Mouse (Mus musculus): ENCODE results near the gene Nrg4.
"Not testable (repeated sequence)": the region's sequence is repeated elsewhere in the genome, so short reads cannot be mapped to it uniquely, and the experiment has no call there.

Gene Nrg4

DNA sequence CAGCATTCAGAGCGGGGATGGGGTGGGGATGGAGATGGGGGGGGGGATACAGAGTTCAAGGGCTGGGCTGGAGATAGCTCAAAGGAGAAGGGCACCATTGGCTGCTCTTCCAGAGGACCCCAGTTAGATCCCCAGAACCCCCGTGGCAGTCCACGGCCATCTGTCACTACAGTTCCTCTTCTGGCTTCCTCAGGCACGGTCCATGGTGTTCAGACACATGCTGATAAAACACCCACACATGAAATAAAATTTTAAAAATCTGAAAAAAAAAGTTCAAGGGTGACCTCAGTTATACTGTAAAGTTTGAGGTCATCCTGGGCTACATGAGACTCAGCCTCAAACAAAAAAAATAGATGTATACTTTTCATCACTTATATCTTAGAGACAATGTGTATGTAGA is 78.2 kb downstream of the Nrg4 start:
- DNase-seq = no peak

- DNase-seq = no peak
Measured at GRCm38 (mm10) chr9:55246918-55247317, 79.7 kb downstream of the Nrg4 start.

DNA sequence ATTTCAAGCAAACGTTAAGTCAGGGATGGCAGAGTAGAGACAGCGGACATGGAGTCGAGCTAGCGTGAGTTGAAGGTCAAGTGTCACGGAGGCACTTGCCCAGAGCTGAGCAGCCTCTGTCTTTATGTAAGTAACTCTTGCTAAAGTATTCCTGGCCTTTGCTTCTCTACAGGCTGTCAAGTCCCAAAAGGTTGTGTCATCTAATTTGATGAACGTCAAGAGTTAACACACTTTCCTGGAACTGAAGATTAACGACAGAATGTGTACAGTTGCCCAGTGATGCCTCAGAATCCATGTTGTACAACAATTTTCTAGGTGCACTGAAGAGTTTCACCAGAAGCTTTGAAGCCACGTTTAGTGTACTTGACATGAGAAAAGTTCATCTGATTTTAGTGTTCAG is 80.2 kb downstream of the Nrg4 start:
- no peak for DNase-seq

GRCm38 (mm10) chr9:55245057-55245750 is 81.4 kb downstream of the Nrg4 start:
- not testable (repeated sequence) for DNase-seq

GRCm38 (mm10) chr9:55244079-55244478 is 82.6 kb downstream of the Nrg4 start:
- no peak for DNase-seq

- no peak for DNase-seq
Measured at GRCm38 (mm10) chr9:55243280-55243679, 83.4 kb downstream of the Nrg4 start.

- DNase-seq = peak; percentile 46
Measured at GRCm38 (mm10) chr9:55241863-55242685, 84.6 kb downstream of the Nrg4 start.

GRCm38 (mm10) chr9:55240852-55241251 is 85.8 kb downstream of the Nrg4 start:
- no peak for DNase-seq

DNA sequence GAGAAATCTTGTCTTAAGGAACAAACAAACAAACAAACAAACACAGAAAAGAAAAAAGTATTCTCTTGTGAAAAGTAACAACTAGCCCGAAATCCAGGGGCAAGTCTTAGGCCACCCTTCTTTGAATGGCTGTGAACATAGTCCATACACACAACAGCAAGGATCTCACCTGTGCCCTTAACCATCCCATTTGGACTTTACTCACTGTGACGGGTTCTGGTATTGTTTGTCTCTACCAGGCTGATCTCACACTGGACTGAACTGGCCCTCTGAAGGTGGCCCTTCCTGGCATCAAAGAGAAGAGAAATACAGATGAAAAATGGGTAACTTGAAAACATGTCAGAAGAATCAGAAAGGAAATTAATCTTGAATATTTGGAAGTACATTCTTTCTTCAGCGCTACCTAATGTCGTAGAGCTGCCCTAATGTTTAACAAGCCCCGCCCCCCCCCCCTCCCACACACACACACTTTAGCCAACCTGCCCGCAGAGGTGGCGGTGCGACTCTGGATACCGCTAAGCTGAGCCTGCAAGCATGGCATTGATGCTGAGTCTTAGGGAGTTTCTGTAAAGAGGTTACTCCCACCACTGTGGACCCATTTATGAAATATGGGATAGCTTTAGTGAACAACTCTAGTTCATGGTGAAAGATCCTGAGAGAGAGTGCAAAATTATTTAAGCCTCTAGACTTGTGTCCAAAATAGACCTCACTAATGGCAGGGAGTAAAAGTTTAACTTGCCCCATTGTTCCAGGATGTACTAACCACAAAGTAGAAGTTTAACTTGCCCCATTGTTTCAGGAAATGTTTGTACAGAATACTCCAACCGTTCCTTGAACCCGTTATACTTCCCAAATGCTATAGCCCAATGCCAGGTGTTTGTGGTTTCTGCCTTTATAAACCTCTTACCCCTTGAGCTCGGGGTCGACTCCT is 90.1 kb downstream of the Nrg4 start:
- no peak for DNase-seq

GRCm38 (mm10) chr9:55233076-55233475 is 93.6 kb downstream of the Nrg4 start:
- DNase-seq = not testable (repeated sequence)

DNA sequence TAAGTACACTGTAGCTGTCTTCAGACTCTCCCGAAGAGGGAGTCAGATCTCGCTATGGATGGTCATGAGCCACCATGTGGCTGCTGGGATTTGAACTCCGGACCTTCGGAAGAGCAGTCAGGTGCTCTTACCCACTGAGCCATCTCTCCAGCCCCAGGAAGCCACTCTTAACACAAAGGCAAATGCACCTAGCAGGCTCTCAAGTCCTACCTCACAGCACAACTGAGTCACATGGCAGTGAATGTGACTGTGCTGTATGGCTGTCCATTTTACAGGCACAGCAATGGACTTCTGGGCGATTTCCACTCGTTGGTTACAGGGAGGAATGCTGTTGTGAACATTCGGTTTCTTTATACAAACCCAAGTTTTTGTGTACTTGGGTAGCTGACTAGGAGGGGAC is 94.1 kb downstream of the Nrg4 start:
- DNase-seq = no peak

GRCm38 (mm10) chr9:55232110-55232509 is 94.5 kb downstream of the Nrg4 start:
- no peak for DNase-seq

DNA sequence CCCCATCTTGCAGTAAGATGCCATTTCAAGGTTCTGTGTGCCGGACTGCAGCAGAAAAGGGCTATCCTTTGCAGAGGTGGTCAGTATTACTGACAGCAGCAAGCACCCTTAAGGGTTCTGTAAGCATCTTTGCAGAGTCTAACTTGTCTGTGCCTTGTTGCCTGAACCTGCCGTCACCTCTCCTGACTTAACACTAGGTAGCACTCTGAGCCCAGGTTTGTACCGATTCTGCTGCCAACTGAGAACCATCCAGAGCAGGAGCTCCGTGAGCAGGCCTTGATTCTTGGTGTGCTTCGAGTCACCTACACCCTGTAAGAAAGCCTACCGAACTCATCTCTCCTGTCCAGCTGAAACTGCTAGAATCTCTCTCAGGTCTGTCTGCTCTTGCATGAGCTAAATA is 95.1 kb downstream of the Nrg4 start:
- DNase-seq = peak; percentile 13

GRCm38 (mm10) chr9:55229010-55229409 is 97.6 kb downstream of the Nrg4 start:
- no peak for DNase-seq

DNA sequence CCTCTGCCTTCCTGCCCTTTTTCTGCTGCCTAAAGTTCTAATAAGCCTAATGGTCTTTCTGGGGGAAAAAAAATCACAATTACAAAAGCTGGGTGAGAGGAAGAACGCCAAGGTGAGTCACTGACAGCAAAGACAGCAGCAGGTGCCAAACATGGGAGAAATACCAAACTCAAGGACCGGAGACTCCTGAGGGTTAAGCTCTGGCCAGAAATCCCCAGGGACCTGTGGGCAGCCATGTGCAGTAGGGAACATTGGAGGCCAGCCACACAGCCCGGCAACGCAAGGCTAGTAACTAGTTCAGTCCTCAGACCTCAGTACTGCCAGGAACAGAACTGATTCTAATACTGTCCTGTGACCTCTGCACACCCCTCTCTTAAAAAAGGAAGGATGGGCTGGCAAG is 98.5 kb downstream of the Nrg4 start:
- no peak for DNase-seq

- DNase-seq = no peak
Measured at GRCm38 (mm10) chr9:55226251-55226650, 100.4 kb downstream of the Nrg4 start.

DNA sequence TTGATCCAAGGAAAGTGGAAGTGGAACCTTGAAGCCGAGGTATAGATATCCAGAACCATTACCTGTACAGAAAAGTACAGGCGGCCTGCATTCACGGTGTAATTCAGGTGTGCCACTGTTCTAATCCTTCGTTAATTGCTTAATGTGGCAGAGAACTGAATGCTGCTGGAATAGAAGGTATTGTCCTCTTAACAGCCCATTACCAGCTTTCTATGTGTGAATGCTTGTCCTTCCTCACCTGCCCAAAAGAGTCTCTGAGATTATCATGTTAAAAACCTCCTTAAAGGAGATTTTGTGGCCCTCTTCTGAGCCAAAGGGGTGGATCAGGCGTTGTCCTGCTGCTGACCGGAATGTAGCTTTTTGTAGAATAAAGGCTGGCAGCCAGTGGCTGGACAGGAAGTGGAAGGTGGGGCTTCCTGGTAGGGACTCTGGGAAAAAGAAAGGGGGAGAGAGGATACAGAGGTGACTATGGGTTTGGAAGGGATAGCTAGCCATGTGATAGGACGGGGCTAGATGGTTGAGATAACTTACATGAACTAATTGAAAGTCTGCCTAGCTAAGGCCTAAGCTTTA is 101.4 kb downstream of the Nrg4 start:
- no peak for DNase-seq

DNA sequence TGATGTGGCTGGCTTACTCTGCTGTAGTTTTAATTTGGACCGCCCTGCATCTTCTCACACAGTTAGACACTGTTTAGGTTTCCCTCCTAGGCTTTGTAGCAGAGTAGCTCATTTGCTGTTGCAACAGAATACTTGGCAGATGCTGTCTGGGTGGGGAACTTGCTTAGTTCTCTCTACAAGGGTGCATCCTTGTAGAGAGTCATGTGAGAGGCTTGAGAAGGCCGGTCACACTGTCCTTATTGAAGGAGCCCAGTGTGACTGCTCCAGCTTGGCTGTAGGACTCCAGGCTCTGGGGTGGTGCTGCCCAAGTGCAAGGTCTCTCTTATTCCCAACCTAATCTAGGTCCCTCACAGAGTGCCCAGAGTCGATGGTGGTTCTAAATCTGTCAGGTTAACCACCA is 109.3 kb downstream of the Nrg4 start:
- no peak for DNase-seq

GRCm38 (mm10) chr9:55216078-55216477 is 110.6 kb downstream of the Nrg4 start:
- no peak for DNase-seq

- no peak for DNase-seq
Measured at GRCm38 (mm10) chr9:55215648-55216047, 111.0 kb downstream of the Nrg4 start.

GRCm38 (mm10) chr9:55215056-55215455 is 111.6 kb downstream of the Nrg4 start:
- DNase-seq = no peak

- DNase-seq = no peak
Measured at GRCm38 (mm10) chr9:55213396-55213795, 113.2 kb downstream of the Nrg4 start.

GRCm38 (mm10) chr9:55211611-55212010 is 115.0 kb downstream of the Nrg4 start:
- DNase-seq = no peak
